Mouse (Mus musculus) embryonic facial prominence, embryonic 15.5 days (tissue): ENCODE data around the gene Mllt11. TPM values are rescaled to one million over a fixed set of nuclear protein-coding genes. Genes with fewer than 3 reads are reported as not detected.

Experiments
- ATAC-seq: fragments of 200-750 bp; cut with Nextera tagmentation; 2 replicates; pipeline ENCODE4 v1.8.0; 2017; ENCODE audit warnings: low read depth, moderate TSS enrichment; ENCODE audit not compliant: insufficient number of reproducible peaks, low FRiP score, low TSS enrichment
- H3K27ac ChIP-seq: fragments of 300-500 bp; sonication (generic); replicated peaks from 2 replicates; pipeline ENCODE4 v1.5.1; 2015; ENCODE audit warnings: mild to moderate bottlenecking, inconsistent platforms
- H3K27me3 ChIP-seq: fragments of 300-500 bp; sonication (generic); 2 replicates; pipeline ENCODE4 v1.6.1; 2015; ENCODE audit warnings: inconsistent platforms
- H3K36me3 ChIP-seq: fragments of 300-500 bp; sonication (generic); 2 replicates; pipeline ENCODE4 v1.6.1; 2015; ENCODE audit warnings: mild to moderate bottlenecking, inconsistent platforms
- H3K4me1 ChIP-seq: fragments of 300-500 bp; sonication (generic); 2 replicates; pipeline ENCODE4 v1.6.1; 2015; ENCODE audit warnings: inconsistent platforms
- H3K4me2 ChIP-seq: fragments of 300-500 bp; sonication (generic); replicated peaks from 2 replicates; pipeline ENCODE4 v1.6.1; 2015; ENCODE audit warnings: mild to moderate bottlenecking, inconsistent platforms
- H3K4me3 ChIP-seq: fragments of 300-500 bp; sonication (generic); replicated peaks from 2 replicates; pipeline ENCODE4 v1.5.1; 2015; ENCODE audit warnings: mild to moderate bottlenecking, inconsistent platforms
- H3K9ac ChIP-seq: fragments of 300-500 bp; sonication (generic); 2 replicates; pipeline ENCODE4 v1.6.1; 2015; ENCODE audit warnings: inconsistent platforms
- H3K9me3 ChIP-seq: fragments of 300-500 bp; sonication (generic); replicated peaks from 2 replicates; pipeline ENCODE4 v1.6.1; 2016; ENCODE audit warnings: inconsistent platforms
- WGBS: fragments of 180-500 bp; shearing (Covaris S2); methylation state at CpG from one replicate; pipeline ENCODE4 v1.1.7; 2015; 5-methylcytosine and 5-hydroxymethylcytosine counted together
- polyA plus RNA-seq: library from polyadenylated mRNA; unstranded; fragments of >200 nt; fragmentation: Nextera tagmentation; extraction: Ambion mirVana; gene quantifications from 2 replicates; pipeline ENCODE4 v1.2.1, GENCODE M21; 2015

Mllt11 gene
- 18.4 and 19.2 TPM in 2 replicates for polyA plus RNA-seq

DNA sequence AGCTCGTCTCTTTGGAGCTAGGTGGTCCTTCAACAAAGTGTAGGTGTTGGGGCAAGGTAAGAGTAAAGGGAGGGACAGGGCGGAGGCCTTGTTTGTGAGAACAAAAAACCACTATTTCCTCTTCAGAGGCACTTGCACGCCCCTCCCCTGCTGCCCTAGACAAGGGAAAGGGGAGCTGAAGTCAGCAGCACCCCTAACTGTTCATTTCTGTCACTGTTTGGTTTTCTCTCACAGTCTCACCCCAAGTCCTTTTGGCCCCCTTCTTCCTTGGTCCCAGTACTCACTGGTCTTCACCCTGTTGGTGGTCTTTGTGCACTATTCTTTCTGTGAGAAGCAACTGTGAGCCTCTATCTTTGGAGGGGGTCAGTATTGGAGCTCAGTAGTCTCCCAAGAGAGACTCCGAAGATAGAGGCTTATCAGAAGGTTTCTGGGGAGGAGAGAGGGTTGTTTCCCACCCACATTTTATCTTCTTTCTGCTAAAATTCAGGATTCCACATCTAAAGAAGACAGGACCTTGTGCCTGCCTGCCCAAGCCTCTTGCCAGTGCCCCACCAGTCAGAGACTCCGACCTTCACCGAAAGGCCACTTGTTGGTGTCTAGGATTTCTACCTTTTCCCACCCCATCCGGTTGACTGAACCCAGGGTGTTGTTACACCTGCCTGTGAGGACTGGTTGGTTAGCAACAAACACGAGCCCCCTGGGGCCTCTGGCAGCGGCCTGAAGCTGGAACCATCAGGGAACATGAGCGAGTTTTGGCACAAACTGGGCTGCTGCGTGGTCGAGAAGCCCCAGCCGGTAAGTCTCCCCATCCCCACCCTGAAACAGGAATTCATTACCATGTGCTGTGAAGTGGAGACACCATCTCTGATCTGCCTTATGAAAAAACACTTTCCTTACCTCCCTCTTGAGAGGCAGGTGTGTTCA is at the start of gene Mllt11:
Mllt11 (minus strand) TSS at position 874 of the 924 bp plus-strand sequence.
- ATAC-seq, result no peak
- Histone ChIP-seq H3K36me3 (peaks cover 50% of the 10 kb centered on the region), H3K4me2 (peak within 1 kb of the TSS; percentile 76), H3K27ac (peak within 1 kb of the TSS; percentile 99; the same call in 1 of the 2 replicates), H3K27me3 (no peaks in the 10 kb centered on the region), H3K4me3 (peak within 1 kb of the TSS; percentile 89), H3K9me3 (no peaks in the 10 kb centered on the region), H3K4me1 (peaks cover 30% of the 10 kb centered on the region), H3K9ac (peak within 1 kb of the TSS; percentile 40; the same call in 1 of the 2 replicates)
- 67% methylated on average over 13 of the region's 13 CpGs for WGBS

DNA sequence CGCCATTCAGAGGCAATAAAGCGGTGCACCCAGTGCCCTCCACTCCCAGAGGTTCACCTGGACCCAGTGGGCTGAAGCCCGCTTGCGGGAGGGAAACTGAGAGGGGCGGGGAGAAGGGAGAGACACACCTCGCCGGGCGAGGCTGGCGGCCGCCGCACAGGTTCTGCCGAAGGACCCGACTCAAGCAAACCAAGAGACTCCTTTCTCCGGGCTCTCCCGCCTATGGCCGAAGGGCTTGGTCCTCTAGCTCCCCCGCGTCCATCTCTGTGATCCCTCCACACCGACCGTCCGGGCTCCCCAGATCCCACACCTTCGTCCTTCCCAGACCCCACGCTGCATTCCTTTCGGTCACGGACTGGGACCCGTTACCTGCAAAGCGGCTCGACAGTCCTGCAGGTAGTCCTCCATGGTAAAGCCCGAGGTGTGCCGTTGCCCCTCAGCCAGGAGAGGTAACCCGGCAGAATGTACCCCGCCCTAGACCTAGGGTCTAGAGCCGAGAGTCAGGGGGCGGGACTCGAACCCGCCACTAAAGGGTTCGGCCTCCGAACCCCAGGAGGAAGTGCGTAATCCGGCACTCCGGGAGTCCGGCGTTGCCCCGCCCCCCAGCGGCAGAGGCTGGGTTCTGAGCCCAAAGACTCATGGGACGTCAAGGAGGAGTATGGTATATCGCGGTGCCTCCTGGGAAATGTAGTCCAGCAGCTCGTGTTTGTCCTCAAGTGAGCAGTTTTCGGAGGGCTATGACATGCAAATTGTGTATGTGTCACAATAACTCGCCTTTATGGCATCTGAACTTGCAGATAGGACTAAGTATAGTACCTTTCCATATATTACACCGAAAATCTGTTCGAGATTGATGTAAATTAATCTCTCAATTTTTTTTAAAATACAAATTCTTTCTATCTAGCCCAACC is 49.5 kb upstream of the Mllt11 start, which contains the start of the genes Mindy1 and Prune1:
Mindy1 (plus strand) TSS at position 130 of the 911 bp plus-strand sequence.
Prune1 (minus strand) TSS at position 861 of the 911 bp plus-strand sequence.
- Histone ChIP-seq H3K4me2 (peak within 1 kb of the TSS; percentile 72), H3K27ac (peak within 1 kb of the TSS; percentile 98), H3K4me3 (peak within 1 kb of the TSS; percentile 79), H3K9ac (peak within 1 kb of the TSS; percentile 75), H3K36me3 (no peaks in the 10 kb centered on the region), H3K9me3 (no peaks in the 10 kb centered on the region), H3K4me1 (peaks cover 29% of the 10 kb centered on the region), H3K27me3 (no peaks in the 10 kb centered on the region)
- ATAC-seq, result peak; percentile 90
- WGBS, result under 1% methylated on average over 53 of the region's 53 CpGs

DNA sequence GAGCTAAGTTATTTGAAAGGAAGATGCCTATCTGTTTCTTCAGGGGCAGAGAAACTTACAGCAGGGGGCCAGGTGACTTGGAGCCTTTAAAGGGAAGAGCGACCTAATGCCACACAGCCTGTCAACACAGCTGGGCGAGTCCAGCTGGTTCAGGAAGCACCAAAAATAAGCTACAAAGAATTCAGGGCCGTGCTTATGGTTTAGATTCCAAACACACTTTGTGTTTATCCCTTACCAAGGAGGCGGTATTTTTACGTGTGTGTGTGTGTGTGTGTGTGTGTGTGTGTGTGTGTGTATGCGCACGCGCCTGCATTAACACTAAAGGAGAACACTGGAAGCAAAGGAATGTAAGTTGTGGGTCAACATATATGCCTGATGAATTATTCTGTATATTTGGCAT is 48.8 kb upstream of the Mllt11 start:
- no peaks in the 10 kb centered on the region for H3K9me3 ChIP-seq
- H3K9ac ChIP-seq, result 0 out of 2 replicates have a peak overlapping the region, but pooled peaks have one; percentile 75
- no peaks in the 10 kb centered on the region for H3K36me3 ChIP-seq
- 3% methylated on average over 8 of the region's 8 CpGs for WGBS
- H3K27ac ChIP-seq, result peak overlapping the region; percentile 98
- peak overlapping the region; percentile 79 for H3K4me3 ChIP-seq
- ATAC-seq, result no peak
- H3K4me2 ChIP-seq, result peak overlapping the region; percentile 72
- H3K4me1 ChIP-seq, result peaks cover 29% of the 10 kb centered on the region
- H3K27me3 ChIP-seq, result no peaks in the 10 kb centered on the region

DNA sequence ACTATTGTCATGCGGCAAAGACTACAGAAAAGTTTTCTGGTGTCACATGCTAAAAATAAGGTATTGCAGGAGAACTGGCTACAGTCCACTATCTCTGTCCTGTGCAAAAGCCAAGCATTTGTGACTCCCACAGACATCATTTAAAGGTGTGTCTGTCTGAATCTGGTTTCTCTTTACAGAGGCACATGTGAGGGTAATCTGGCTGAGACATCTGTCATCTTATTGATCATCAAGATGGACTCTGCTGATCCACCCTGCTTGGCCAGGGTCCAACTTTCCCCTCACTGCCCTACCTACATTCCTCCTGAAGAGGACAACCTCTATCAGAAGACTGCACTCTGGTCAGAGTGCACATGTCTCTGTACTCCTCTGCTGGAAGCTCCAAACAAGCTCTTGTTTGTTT is 45.2 kb upstream of the Mllt11 start:
- Histone ChIP-seq H3K9me3 (no peaks in the 10 kb centered on the region), H3K27ac (no peak overlapping the region), H3K4me1 (peaks cover 9% of the 10 kb centered on the region; the same call in 1 of the 2 replicates), H3K27me3 (no peaks in the 10 kb centered on the region), H3K4me2 (no peak overlapping the region), H3K9ac (no peak overlapping the region), H3K36me3 (no peaks in the 10 kb centered on the region), H3K4me3 (no peak overlapping the region)
- WGBS, result 92% methylated on average over 1 of the region's 1 CpGs
- no peak for ATAC-seq

DNA sequence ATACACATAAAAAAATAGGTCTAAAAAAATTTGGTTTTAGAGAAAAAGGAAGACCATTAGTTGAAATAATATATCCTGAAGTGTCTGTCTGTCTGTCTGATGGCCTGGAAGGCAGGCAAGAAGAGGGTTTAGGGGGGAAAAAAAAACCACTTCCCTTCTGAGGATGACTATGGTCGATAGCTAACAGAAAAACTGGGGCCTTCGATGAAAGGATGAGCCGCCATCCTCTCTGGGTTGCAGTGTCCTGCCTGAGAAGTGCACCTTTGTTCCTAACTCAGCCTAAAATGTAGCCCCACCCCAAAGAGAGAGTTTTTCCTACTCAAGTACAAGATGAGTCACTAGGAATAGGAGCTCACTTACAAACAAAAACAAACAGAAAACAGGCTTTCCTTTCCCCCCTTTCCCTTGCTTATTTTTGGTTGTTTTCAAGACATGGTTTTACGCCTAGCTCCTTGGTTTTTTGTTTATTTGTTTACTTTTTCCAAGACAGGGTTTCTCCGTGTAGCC is 44.5 kb upstream of the Mllt11 start:
- WGBS, result 71% methylated on average over 5 of the region's 5 CpGs
- no peak for ATAC-seq

DNA sequence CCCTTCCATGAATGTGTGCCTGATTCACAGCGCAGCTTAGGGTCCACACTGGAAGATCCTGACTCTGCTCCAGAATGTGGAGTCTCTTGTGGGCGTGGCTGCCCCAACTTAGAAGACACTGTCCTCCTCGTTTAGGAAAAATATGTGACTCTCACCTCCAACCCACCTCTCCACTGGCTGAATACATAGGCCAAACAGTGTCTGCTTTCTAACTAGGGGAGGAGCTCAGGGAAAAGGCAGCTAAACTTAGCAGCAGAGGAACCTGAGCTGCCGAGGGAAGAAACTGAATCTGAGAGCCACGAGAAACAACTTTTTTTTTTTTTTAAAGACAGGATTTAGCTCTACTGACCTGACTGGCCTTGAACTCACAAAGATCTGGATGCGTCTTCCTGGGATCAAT is 43.2 kb upstream of the Mllt11 start:
- Histone ChIP-seq H3K27me3 (no peaks in the 10 kb centered on the region), H3K4me2 (no peak overlapping the region), H3K9me3 (no peaks in the 10 kb centered on the region), H3K4me1 (0 out of 2 replicates have a peak, but pooled peaks cover 4% of the 10 kb centered on the region), H3K4me3 (no peak overlapping the region), H3K9ac (no peak overlapping the region), H3K27ac (no peak overlapping the region), H3K36me3 (no peaks in the 10 kb centered on the region)
- WGBS, result 65% methylated on average over 6 of the region's 6 CpGs
- no peak for ATAC-seq

More for the DNA sequence above, 44.5 kb upstream of the Mllt11 start:
- Histone ChIP-seq H3K27me3 (no peaks in the 10 kb centered on the region), H3K27ac (no peak overlapping the region), H3K4me1 (peaks cover 9% of the 10 kb centered on the region; the same call in 1 of the 2 replicates), H3K4me2 (no peak overlapping the region), H3K9me3 (no peaks in the 10 kb centered on the region), H3K36me3 (no peaks in the 10 kb centered on the region), H3K9ac (no peak overlapping the region), H3K4me3 (no peak overlapping the region)

DNA sequence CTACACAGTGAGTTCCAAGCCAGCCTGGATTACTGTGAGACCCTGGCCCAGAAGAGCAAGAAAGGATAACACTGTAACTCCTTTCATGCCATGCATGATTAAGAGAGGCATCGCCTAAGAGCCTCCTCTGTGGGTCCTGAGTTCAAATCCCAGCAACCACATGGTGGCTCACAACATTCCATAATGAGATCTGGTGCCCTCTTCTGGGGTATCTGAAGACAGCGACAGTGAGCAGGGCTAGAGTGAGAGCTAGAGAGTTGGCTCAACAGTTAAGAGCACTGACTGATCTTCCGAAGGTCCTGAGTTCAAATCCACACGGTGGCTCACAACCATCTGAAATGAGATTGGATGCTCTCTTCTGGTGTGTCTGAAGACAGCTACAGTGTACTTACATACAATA is 42.5 kb upstream of the Mllt11 start:
- no peak overlapping the region for H3K27ac ChIP-seq
- 0 out of 2 replicates have a peak, but pooled peaks cover 5% of the 10 kb centered on the region for H3K36me3 ChIP-seq
- H3K4me1 ChIP-seq, result no peaks in the 10 kb centered on the region
- H3K4me3 ChIP-seq, result no peak overlapping the region
- no peaks in the 10 kb centered on the region for H3K27me3 ChIP-seq
- H3K4me2 ChIP-seq, result no peak overlapping the region
- 89% methylated on average over 4 of the region's 4 CpGs for WGBS
- ATAC-seq, result no peak
- H3K9me3 ChIP-seq, result no peaks in the 10 kb centered on the region
- no peak overlapping the region for H3K9ac ChIP-seq

DNA sequence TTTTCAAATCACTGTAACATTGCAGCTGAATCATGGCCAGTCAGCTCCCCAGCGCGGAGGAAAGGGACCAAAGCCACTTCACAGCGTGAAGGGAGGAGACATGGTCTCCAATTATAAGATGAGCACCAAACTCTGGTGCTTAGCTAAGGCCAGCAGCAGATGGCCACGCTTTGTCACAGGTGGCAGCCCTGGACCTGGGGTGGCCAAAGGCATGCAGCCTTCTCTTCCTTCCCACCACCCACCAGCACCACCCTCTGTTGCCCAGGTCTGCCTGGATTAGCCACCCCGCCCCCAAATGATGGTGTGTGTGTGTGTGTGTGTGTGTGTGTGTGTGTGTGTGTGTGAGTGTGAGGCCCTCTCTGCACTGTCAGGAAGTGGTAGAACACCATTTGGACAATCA is 41.5 kb upstream of the Mllt11 start:
- Histone ChIP-seq H3K4me3 (no peak overlapping the region), H3K36me3 (peaks cover 9% of the 10 kb centered on the region; the same call in 1 of the 2 replicates), H3K9me3 (no peaks in the 10 kb centered on the region), H3K4me1 (no peaks in the 10 kb centered on the region), H3K27me3 (no peaks in the 10 kb centered on the region), H3K4me2 (no peak overlapping the region), H3K9ac (no peak overlapping the region), H3K27ac (no peak overlapping the region)
- no peak for ATAC-seq
- 95% methylated on average over 5 of the region's 5 CpGs for WGBS

DNA sequence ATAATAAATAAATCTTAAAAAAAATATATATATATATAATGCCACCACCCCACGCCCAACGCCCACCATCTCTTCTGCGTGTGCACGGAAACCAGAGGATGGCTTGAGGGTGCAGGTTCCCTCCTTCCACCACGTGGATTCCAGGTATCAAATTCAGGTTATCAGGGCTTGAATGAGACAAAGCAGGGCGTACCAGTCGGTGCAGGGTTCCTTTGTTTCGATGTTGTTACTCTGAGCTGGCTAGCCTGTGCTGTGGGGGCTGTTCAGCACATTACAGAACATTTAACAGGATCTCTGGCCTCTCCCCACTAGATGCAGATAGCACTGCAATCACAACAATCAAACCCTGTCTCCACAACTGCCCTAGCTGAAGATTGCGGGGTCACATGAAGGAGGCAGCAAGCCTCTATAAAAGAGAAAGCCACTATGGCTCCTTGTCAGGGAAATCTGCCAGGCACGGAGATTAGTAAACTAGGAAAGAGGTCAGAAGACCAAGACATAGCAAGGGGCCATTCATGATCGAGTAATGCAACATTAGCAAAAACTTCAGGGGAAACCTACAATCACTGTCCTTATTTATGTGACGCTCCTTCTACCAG is 38.9 kb upstream of the Mllt11 start:
- no peak overlapping the region for H3K27ac ChIP-seq
- WGBS, result 80% methylated on average over 12 of the region's 12 CpGs
- H3K4me2 ChIP-seq, result no peak overlapping the region
- H3K36me3 ChIP-seq, result peaks cover 34% of the 10 kb centered on the region
- no peaks in the 10 kb centered on the region for H3K9me3 ChIP-seq
- ATAC-seq, result no peak
- no peaks in the 10 kb centered on the region for H3K27me3 ChIP-seq
- no peak overlapping the region for H3K4me3 ChIP-seq
- no peaks in the 10 kb centered on the region for H3K4me1 ChIP-seq
- H3K9ac ChIP-seq, result no peak overlapping the region

DNA sequence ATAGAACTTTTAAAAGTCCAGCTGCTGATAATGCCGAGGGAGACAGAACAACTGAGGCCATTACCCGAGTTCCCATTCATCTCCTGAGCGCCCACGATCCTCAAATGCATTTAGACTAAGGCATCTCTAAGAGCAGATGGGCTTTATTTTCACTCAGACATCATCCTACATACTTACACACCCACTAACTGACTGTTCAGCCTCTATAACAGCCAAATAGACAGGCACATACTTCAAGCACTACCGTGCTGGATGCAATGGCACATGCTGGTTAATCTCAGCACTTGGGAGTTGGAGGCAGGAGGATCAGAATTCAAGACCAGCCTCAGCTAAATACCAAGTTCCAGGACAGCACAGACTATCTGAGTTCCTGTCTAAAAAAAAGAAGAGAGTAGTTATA is 37.8 kb upstream of the Mllt11 start:
- Histone ChIP-seq H3K4me1 (no peaks in the 10 kb centered on the region), H3K27me3 (no peaks in the 10 kb centered on the region), H3K9ac (no peak overlapping the region), H3K27ac (no peak overlapping the region), H3K4me3 (no peak overlapping the region), H3K4me2 (no peak overlapping the region), H3K9me3 (no peaks in the 10 kb centered on the region), H3K36me3 (peaks cover 40% of the 10 kb centered on the region)
- no peak for ATAC-seq
- 86% methylated on average over 5 of the region's 5 CpGs for WGBS
